Mouse (Mus musculus) forebrain, embryonic 14.5 days (tissue): ENCODE measurements around the gene Nkx2-5. TPM values are rescaled to one million over a fixed set of nuclear protein-coding genes. Genes with fewer than 3 reads are reported as not detected.
A peak's percentile ranks its signal among the peaks of the same experiment; 100 is the strongest.

Experiments used
- ATAC-seq: fragments of 200-750 bp; cut with Nextera tagmentation; 2 replicates; pipeline ENCODE4 v1.8.0; 2017; ENCODE audit warnings: mild to moderate bottlenecking, moderate library complexity
- DNase-seq: peaks from one replicate; pipeline ENCODE4 v3.0.0-alpha.2; 2015; ENCODE audit warnings: low spot score
- H3K27ac ChIP-seq: fragments of 300-500 bp; sonication (generic); 2 replicates; pipeline ENCODE4 v1.5.1; 2014; ENCODE audit warnings: low read depth, mild to moderate bottlenecking, control low read depth, low read length, moderate library complexity
- H3K27me3 ChIP-seq: fragments of 300-500 bp; sonication (generic); replicated peaks from 2 replicates; pipeline ENCODE4 v1.6.1; 2014; ENCODE audit warnings: low read length, control low read depth, mixed read lengths; ENCODE audit not compliant: control insufficient read depth, insufficient read depth
- H3K36me3 ChIP-seq: fragments of 300-500 bp; sonication (generic); 2 replicates; pipeline ENCODE4 v1.6.1; 2014; ENCODE audit warnings: low read length, control low read depth; ENCODE audit not compliant: control insufficient read depth, insufficient read depth
- H3K4me1 ChIP-seq: fragments of 300-500 bp; sonication (generic); 2 replicates; pipeline ENCODE4 v1.6.1; 2014; ENCODE audit warnings: antibody characterized with exemption, low read length, control low read depth; ENCODE audit not compliant: control insufficient read depth, insufficient read depth
- H3K4me2 ChIP-seq: fragments of 300-500 bp; sonication (generic); 2 replicates; pipeline ENCODE4 v1.6.1; 2014; ENCODE audit warnings: mild to moderate bottlenecking, control low read depth, low read length
- H3K4me3 ChIP-seq: fragments of 300-500 bp; sonication (generic); 2 replicates; pipeline ENCODE4 v1.5.1; 2014; ENCODE audit warnings: low read depth, low read length, control low read depth
- H3K9ac ChIP-seq: fragments of 300-500 bp; sonication (generic); 2 replicates; pipeline ENCODE4 v1.6.1; 2014; ENCODE audit warnings: mild to moderate bottlenecking, low read length, control low read depth, moderate library complexity
- H3K9me3 ChIP-seq: fragments of 300-500 bp; sonication (generic); replicated peaks from 2 replicates; pipeline ENCODE4 v1.6.1; 2016; ENCODE audit warnings: low read length, control low read depth, mixed read lengths; ENCODE audit not compliant: control insufficient read depth
- WGBS: fragments of 180-500 bp; shearing (Covaris S2); extraction: QIAGEN DNeasy Blood & Tissue Kit; methylation state at CpG from one replicate; pipeline ENCODE4 v1.1.7; 2014; 5-methylcytosine and 5-hydroxymethylcytosine counted together
- polyA plus RNA-seq: library from polyadenylated mRNA; unstranded; fragments of >200 nt; fragmentation: Nextera tagmentation; extraction: Ambion mirVana; gene quantifications from 2 replicates; pipeline ENCODE4 v1.2.1, GENCODE M21; 2014

Gene Nkx2-5
- polyA plus RNA-seq, 1 experiment from 2014 or later = not detected

- ATAC-seq (no peak), DNase-seq (no peak)
- no peaks in the 10 kb centered on the region for H3K9me3 ChIP-seq
- H3K4me3 ChIP-seq = no peak overlapping the region
- H3K27ac ChIP-seq = no peak overlapping the region
- H3K9ac ChIP-seq = no peak overlapping the region
- no peak overlapping the region for H3K4me2 ChIP-seq
- H3K4me1 ChIP-seq = no peaks in the 10 kb centered on the region
- 80% methylated on average over 3 of the region's 3 CpGs for WGBS
- H3K36me3 ChIP-seq = no peaks in the 10 kb centered on the region
- H3K27me3 ChIP-seq = no peaks in the 10 kb centered on the region
Observed at GRCm38 (mm10) chr17:26802886-26803285, 41.9 kb downstream of the Nkx2-5 start.

- no peak overlapping the region for H3K9ac ChIP-seq
- no peak overlapping the region for H3K4me2 ChIP-seq
- H3K9me3 ChIP-seq = no peaks in the 10 kb centered on the region
- no peaks in the 10 kb centered on the region for H3K4me1 ChIP-seq
- ATAC-seq (no peak), DNase-seq (no peak)
- no peaks in the 10 kb centered on the region for H3K27me3 ChIP-seq
- no peak overlapping the region for H3K4me3 ChIP-seq
- no peak overlapping the region for H3K27ac ChIP-seq
- H3K36me3 ChIP-seq = peaks cover 8% of the 10 kb centered on the region
- WGBS = 75% methylated on average over 6 of the region's 6 CpGs
Observed at GRCm38 (mm10) chr17:26797379-26798128, 47.3 kb downstream of the Nkx2-5 start.

DNA sequence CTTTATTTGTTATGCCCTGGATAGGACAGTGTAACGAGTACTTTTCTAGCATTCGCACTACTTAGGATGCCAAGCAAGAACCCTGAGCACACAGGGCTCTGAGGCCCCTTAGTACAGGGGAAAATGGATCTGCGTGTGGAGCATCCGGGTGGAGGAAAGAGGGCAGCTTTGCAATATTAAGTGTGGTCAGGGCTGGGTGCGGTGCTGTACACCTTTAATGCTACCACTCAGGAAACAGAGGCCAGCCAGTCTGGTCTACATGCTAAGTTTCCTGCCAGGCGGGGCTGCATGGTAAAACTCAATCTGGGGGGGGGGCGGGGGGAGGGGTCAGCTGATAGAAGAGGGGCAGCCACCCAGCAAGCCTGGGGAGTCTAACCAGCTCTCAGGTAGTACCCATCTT is 49.4 kb downstream of the Nkx2-5 start:
- no peaks in the 10 kb centered on the region for H3K9me3 ChIP-seq
- H3K27me3 ChIP-seq = no peaks in the 10 kb centered on the region
- no peak overlapping the region for H3K4me3 ChIP-seq
- peaks cover 30% of the 10 kb centered on the region for H3K36me3 ChIP-seq
- no peak for DNase-seq
- H3K27ac ChIP-seq = no peak overlapping the region
- no peak overlapping the region for H3K4me2 ChIP-seq
- 80% methylated on average over 6 of the region's 7 CpGs for WGBS
- no peaks in the 10 kb centered on the region for H3K4me1 ChIP-seq
- no peak overlapping the region for H3K9ac ChIP-seq
- no peak for ATAC-seq

GRCm38 (mm10) chr17:26794744-26795143 is 50.1 kb downstream of the Nkx2-5 start:
- peaks cover 36% of the 10 kb centered on the region for H3K36me3 ChIP-seq
- no peaks in the 10 kb centered on the region for H3K27me3 ChIP-seq
- peak; percentile 55 for DNase-seq
- no peaks in the 10 kb centered on the region for H3K9me3 ChIP-seq
- H3K9ac ChIP-seq = no peak overlapping the region
- no peak for ATAC-seq
- no peak overlapping the region for H3K4me3 ChIP-seq
- 16% methylated on average over 3 of the region's 3 CpGs for WGBS
- no peaks in the 10 kb centered on the region for H3K4me1 ChIP-seq
- H3K27ac ChIP-seq = no peak overlapping the region
- H3K4me2 ChIP-seq = no peak overlapping the region

- WGBS = 90% methylated on average over 5 of the region's 5 CpGs
- no peaks in the 10 kb centered on the region for H3K4me1 ChIP-seq
- H3K4me2 ChIP-seq = no peak overlapping the region
- ATAC-seq (no peak), DNase-seq (no peak)
- H3K27me3 ChIP-seq = no peaks in the 10 kb centered on the region
- H3K4me3 ChIP-seq = no peak overlapping the region
- no peaks in the 10 kb centered on the region for H3K9me3 ChIP-seq
- H3K27ac ChIP-seq = no peak overlapping the region
- H3K36me3 ChIP-seq = peaks cover 52% of the 10 kb centered on the region
- H3K9ac ChIP-seq = no peak overlapping the region
Observed at GRCm38 (mm10) chr17:26793068-26793765, 51.6 kb downstream of the Nkx2-5 start.

DNA sequence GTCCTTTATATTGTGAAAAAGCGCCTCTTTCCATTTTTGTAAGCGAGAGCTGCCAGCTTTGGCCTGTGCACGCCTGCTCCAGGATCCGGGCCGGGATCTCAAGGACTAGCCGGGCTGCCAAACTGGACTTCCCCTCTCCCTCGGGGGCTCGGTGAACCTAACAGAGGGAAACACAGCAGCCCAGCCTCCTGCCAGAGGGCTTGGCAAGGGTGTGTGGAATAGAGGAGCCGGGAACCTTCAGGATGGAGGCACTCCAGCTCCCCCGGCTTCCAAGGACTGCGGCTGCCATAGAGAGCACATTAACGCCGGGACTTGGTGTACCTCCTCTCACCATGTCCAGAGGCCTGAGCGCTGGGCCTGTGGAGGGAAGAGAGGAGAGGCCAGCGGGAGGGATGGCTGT is 52.7 kb downstream of the Nkx2-5 start:
- Histone ChIP-seq H3K36me3 (peaks cover 59% of the 10 kb centered on the region), H3K4me2 (no peak overlapping the region), H3K27ac (no peak overlapping the region), H3K27me3 (no peaks in the 10 kb centered on the region), H3K4me1 (no peaks in the 10 kb centered on the region), H3K9me3 (no peaks in the 10 kb centered on the region), H3K9ac (no peak overlapping the region), H3K4me3 (no peak overlapping the region)
- 93% methylated on average over 15 of the region's 15 CpGs for WGBS
- DNase-seq (no peak), ATAC-seq (no peak)

DNA sequence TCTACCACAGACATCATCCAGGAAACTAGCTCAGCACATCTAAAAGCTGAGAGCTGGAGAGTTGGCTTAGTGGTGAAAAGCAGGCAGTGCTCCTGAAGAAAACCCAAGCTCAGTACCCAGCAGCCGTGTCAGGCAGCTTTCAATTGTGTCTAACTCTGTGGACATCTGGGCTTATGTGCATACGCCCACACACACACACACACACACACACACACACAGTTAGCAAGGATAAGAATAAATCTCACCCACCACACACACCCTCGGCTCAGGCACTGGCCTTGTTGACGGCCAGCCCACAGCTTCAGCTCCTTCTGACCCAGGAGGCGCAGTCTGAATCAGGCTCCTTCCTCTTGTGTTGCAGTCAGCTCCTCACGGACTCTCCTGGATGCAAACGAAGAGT is 53.2 kb downstream of the Nkx2-5 start:
- Histone ChIP-seq H3K4me2 (no peak overlapping the region), H3K36me3 (peaks cover 64% of the 10 kb centered on the region), H3K4me1 (no peaks in the 10 kb centered on the region), H3K9me3 (no peaks in the 10 kb centered on the region), H3K4me3 (no peak overlapping the region), H3K27ac (no peak overlapping the region), H3K27me3 (no peaks in the 10 kb centered on the region), H3K9ac (no peak overlapping the region)
- 86% methylated on average over 7 of the region's 7 CpGs for WGBS
- ATAC-seq (no peak), DNase-seq (no peak)

- H3K4me3 ChIP-seq = no peak overlapping the region
- no peak overlapping the region for H3K27ac ChIP-seq
- ATAC-seq (no peak), DNase-seq (no peak)
- H3K9ac ChIP-seq = no peak overlapping the region
- H3K9me3 ChIP-seq = no peaks in the 10 kb centered on the region
- H3K27me3 ChIP-seq = no peaks in the 10 kb centered on the region
- H3K36me3 ChIP-seq = peaks cover 70% of the 10 kb centered on the region
- no peak overlapping the region for H3K4me2 ChIP-seq
- H3K4me1 ChIP-seq = no peaks in the 10 kb centered on the region
- 92% methylated on average over 11 of the region's 11 CpGs for WGBS
Observed at GRCm38 (mm10) chr17:26790269-26791214, 54.3 kb downstream of the Nkx2-5 start.
